Mouse (Mus musculus) kidney, adult 9 months (tissue): ENCODE data around the gene Gm21411.
A peak's percentile ranks its signal among the peaks of the same experiment; 100 is the strongest.
"Not testable (repeated sequence)": the region's sequence is repeated elsewhere in the genome, so short reads cannot be mapped to it uniquely, and the experiment has no call there.

Experiments used
- DNase-seq: peaks from one replicate; pipeline ENCODE4 v3.0.0; 2022

Gm21411 gene

DNA sequence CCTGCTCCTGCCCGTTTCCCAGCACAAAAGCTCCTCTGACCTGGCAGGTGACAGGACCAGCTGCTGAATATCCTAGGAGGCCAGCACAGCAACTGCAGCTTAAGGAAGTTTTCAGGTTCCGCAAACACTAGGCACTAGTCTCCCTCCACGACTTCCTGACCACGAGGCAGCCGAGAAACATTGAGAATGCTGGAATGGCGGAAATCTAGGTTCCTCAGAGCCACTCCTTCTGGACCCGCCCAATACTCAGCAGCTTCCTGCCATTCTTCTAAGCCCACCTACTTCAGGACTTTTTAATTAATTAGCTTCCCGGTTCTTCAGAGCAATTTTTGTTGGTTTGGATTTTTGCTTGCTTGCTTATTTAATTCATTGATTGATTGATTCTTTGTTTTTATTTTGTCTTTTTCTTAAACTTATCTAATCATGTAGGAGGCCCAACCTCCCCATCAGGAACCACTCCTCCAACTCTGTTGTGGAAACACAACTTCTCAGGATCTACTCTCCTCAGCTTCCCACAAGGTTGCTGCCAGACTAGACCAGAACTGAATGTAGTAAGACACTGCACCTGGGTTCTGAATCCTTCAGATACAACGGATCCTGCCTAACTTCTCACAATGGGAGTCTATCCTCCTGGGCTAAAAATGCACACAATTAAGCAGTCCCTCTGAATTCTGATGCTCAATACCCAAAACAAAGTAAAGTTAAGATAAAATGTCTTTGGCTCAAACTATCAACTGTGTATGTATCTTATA lies at the start of gene Gm21411:
Gm21411 (minus strand) TSS at position 205 of the 752 bp plus-strand sequence.
- DNase-seq, result not testable (repeated sequence)

DNA sequence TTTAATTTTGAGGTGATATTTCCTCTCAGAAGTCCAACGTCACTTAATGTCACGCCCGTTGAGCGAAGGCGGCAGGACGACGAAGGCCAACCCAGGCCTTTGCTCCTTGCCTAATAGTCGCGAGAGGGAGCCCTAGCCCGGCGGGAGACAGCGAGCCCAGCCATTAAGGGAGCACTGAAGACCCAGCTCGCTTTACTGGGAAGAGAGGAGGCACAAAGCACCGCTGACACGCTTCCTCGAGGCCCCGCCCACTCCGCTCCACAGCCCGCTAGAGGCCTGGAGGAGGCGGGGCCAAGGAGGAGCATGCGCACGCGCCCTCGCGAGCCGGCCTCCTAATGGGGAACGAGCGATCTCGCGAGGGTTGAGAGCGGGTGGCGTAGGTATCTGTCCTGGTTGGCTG lies 32.3 kb upstream of the Gm21411 start:
- not testable (repeated sequence) for DNase-seq

DNA sequence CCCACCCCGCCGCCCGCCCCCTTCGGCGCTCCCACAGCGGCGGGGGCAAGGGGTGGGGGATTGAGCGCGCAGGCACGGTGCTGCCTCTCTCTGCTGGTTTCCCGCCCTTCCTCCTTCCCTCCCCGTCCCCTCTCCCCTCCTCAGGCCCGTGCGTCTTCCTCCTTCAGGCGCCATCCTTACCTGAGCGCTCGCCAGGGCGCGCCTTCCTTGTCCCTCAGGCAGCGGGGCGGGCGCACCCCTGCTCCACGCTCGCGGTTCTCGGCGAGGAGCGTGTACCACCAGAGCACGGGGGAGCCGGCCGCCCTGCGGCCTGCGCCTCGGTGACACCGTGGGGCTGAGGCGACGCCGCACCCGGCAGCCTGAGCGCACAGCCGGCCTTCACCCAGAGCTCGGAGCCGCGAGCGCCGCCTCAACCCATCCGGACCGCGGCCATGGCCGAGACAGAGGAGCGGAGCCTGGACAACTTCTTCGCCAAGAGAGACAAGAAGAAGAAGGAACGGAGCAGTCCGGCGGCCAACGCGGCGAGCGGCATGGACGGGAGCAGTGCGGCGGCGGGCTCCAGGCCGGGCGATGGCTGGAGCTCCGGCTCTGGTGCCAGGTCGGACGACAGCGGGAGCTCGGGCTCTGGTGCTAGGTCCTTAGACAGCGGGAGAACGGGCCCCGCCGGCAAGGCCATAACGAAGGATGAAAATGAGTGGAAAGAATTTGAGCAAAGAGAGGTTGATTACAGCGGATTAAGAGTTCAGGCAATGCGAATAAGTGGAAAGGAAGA lies 23.1 kb upstream of the Gm21411 start:
- DNase-seq, result no peak

DNA sequence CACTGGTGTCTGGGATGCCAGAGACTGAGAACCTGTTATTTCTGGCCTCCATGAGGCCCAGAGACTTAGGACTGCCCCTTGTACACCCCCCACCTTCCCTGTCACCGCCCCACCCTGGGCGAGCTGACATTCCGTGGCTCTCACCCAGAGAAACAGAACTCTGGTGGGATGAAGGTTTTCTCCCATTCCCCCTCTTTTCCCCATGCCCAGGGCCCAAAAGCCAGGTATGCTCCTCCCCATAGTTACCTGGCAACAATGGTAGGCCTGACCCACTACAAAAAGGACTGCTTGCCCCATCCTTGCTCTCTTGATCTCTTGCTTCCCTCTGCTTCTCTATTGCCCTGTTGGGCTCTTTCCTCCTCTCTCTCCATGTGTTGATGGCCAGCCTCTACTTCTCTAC lies 5.8 kb upstream of the Gm21411 start:
- DNase-seq, result no peak

DNA sequence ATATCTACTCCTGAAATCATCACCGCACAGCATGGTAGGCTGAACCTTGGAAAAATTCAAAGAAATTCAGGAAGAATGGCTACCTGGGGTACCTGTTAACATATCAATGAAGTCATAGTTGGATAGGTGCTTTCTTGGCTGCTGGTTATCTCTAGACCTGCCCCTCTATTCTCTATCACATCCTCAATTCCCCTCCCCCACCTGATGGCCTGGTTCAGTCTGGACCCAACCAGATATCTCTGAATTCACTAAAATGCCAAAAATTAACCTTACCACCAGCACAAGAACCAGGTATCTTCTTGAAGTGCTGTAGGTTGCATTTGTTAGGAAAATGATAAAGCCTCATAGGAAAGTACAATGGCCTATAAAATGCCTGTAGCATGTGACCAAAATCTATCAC lies 1.3 kb downstream of the Gm21411 start:
- DNase-seq, result not testable (repeated sequence)

DNA sequence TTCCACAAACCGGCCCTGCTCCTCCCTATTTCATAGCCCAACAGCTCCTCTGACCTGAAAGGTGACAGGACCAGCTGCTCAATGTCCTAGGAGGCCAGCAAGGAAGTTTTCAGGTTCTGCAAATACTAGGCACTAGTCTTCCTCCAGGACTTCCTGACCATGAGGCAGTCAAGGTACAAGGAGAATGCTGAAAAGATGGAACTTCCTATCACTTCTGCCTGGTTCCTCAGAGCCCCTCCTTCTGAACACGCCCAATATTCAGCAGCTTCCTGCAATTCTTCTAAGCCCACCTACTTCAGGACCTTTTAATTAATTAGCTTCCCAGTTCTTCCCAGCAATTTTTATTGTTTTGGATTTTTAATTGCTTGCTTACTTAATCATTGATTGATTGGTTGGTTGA lies 4.6 kb downstream of the Gm21411 start:
- DNase-seq, result not testable (repeated sequence)

DNA sequence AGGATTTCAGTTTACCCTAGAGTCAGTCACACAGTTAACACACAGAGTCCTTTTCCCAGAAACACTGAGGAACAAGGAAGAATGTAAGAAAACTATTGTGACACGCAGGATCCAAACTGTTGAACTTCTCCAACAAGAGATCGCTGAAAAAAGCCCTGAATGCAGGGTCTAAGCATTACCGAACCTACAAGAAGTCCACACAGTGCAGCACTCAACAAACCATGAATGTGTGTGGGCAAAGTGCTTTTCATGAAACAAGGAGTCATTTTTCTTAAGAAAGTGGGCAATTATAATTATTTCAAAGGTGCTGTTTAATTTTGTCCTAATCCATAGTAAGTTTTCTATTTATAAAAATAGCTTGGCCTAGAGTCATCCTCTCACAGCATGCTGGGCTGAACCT lies 6.3 kb downstream of the Gm21411 start:
- peak; percentile 14 for DNase-seq
